Mouse (Mus musculus) neural tube, embryonic 14.5 days (tissue): ENCODE measurements around the gene Ago1. TPM values are rescaled to one million over a fixed set of nuclear protein-coding genes. Genes with fewer than 3 reads are reported as not detected.
A peak's percentile ranks its signal among the peaks of the same experiment; 100 is the strongest.

ENCODE experiments used
- ATAC-seq: fragments of 200-750 bp; cut with Nextera tagmentation; 2 replicates; pipeline ENCODE4 v1.8.0; 2017; ENCODE audit warnings: low read depth, mild to moderate bottlenecking, moderate TSS enrichment, moderate library complexity
- H3K27ac ChIP-seq: fragments of 300-500 bp; sonication (generic); 2 replicates; pipeline ENCODE4 v1.5.1; 2014; ENCODE audit warnings: low read depth, mild to moderate bottlenecking, control low read depth, low read length, moderate library complexity, mixed read lengths
- H3K27me3 ChIP-seq: fragments of 300-500 bp; sonication (generic); 2 replicates; pipeline ENCODE4 v1.6.1; 2014; ENCODE audit warnings: low read length; ENCODE audit not compliant: control insufficient read depth, insufficient read depth
- H3K36me3 ChIP-seq: fragments of 300-500 bp; sonication (generic); 2 replicates; pipeline ENCODE4 v1.6.1; 2014; ENCODE audit warnings: low read length, mixed read lengths; ENCODE audit not compliant: control insufficient read depth, insufficient read depth
- H3K4me1 ChIP-seq: fragments of 300-500 bp; sonication (generic); 2 replicates; pipeline ENCODE4 v1.6.1; 2014; ENCODE audit warnings: low read length; ENCODE audit not compliant: control insufficient read depth, insufficient read depth
- H3K4me2 ChIP-seq: fragments of 300-500 bp; sonication (generic); 2 replicates; pipeline ENCODE4 v1.6.1; 2014; ENCODE audit warnings: mild to moderate bottlenecking, low read depth, low read length, control low read depth
- H3K4me3 ChIP-seq: fragments of 300-500 bp; sonication (generic); 2 replicates; pipeline ENCODE4 v1.5.1; 2014; ENCODE audit warnings: low read depth, low read length, control low read depth, mixed read lengths
- H3K9ac ChIP-seq: fragments of 300-500 bp; sonication (generic); replicated peaks from 2 replicates; pipeline ENCODE4 v1.6.1; 2014; ENCODE audit warnings: low read depth, mild to moderate bottlenecking, control low read depth, low read length, mixed read lengths
- H3K9me3 ChIP-seq: fragments of 300-500 bp; sonication (generic); 2 replicates; pipeline ENCODE4 v1.6.1; 2016; ENCODE audit warnings: low read length; ENCODE audit not compliant: control insufficient read depth
- WGBS: fragments of 180-500 bp; shearing (Covaris S2); extraction: QIAGEN DNeasy Blood & Tissue Kit; methylation state at CpG from one replicate; pipeline ENCODE4 v1.1.7; 2014; 5-methylcytosine and 5-hydroxymethylcytosine counted together
- polyA plus RNA-seq: library from polyadenylated mRNA; unstranded; fragments of >200 nt; fragmentation: Nextera tagmentation; extraction: Ambion mirVana; gene quantifications from 2 replicates; pipeline ENCODE4 v1.2.1, GENCODE M21; 2014

Ago1 gene
- polyA plus RNA-seq, 1 experiment from 2014 or later: 18.8 TPM

DNA sequence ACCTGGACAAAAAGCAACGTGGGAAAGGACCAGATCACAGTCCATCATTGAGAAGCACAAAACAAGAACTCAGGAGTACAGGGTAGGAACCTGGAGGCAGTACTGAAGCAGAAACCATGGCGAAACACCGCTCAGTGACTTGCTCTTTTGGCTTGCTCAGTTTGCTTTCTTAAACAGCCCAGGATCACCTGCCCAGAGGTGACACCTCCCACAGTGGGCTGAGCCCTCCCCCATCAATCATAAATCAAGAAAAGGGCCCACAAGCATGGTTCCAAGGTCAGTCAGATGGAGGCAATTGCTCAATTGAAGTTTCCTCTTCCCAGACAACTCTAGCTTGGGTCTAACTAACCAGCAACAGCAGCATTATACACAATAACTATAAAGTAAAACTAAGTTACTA, 15.5 kb upstream of the Ago1 start:
- no peak overlapping the region for H3K4me3 ChIP-seq
- no peaks in the 10 kb centered on the region for H3K36me3 ChIP-seq
- no peak overlapping the region for H3K9ac ChIP-seq
- no peak overlapping the region for H3K4me2 ChIP-seq
- H3K27me3 ChIP-seq: no peaks in the 10 kb centered on the region
- WGBS: 89% methylated on average over 3 of the region's 3 CpGs
- no peak overlapping the region for H3K27ac ChIP-seq
- H3K4me1 ChIP-seq: no peaks in the 10 kb centered on the region
- H3K9me3 ChIP-seq: no peaks in the 10 kb centered on the region
- ATAC-seq: no peak

DNA sequence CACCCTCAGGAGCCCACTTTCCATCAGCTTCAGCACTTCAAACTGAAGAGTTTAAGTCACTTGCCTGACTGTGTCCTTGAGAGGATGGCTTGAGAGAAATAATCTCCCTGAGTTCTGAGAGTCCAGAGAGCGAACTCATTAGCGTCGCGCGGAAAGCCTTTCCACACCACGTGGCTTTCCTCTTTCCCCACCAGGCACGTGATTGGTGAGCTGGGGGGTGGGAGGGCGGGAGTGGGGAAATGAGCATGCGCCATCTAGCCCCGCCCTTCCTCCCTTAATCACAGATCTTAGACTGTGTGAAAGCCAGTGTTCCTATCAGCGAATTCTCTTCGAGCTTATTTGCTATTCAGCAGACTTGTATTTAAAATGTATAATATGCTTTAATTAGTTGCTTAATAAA, 14.6 kb upstream of the Ago1 start:
- no peak for ATAC-seq
- no peak overlapping the region for H3K4me3 ChIP-seq
- no peaks in the 10 kb centered on the region for H3K36me3 ChIP-seq
- no peak overlapping the region for H3K9ac ChIP-seq
- no peaks in the 10 kb centered on the region for H3K27me3 ChIP-seq
- H3K9me3 ChIP-seq: no peaks in the 10 kb centered on the region
- H3K4me2 ChIP-seq: no peak overlapping the region
- no peak overlapping the region for H3K27ac ChIP-seq
- H3K4me1 ChIP-seq: no peaks in the 10 kb centered on the region
- WGBS: 80% methylated on average over 12 of the region's 12 CpGs

DNA sequence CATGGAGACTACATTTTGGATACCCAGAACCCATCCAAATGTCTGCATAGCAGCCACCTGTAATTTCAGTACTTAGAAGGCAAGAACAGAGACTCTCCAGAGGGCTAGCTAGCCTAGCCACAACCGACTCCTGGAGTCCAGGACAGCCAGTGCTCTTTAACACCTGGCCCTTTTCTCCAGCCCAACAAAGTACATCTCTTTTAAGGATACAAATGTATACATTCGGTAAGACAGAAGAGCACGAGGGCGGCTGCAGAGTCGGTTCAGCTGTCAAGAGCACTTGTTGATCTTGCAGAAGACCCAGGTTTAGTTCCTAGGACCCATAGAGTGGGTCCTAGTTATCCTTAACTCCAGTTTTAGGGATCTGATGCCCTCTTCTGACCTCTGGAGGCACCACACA, 13.1 kb upstream of the Ago1 start:
- Histone ChIP-seq H3K36me3 (no peaks in the 10 kb centered on the region), H3K9me3 (no peaks in the 10 kb centered on the region), H3K4me1 (no peaks in the 10 kb centered on the region), H3K9ac (no peak overlapping the region), H3K27me3 (no peaks in the 10 kb centered on the region), H3K4me3 (no peak overlapping the region), H3K27ac (no peak overlapping the region), H3K4me2 (no peak overlapping the region)
- WGBS: 94% methylated on average over 5 of the region's 5 CpGs
- ATAC-seq: no peak

DNA sequence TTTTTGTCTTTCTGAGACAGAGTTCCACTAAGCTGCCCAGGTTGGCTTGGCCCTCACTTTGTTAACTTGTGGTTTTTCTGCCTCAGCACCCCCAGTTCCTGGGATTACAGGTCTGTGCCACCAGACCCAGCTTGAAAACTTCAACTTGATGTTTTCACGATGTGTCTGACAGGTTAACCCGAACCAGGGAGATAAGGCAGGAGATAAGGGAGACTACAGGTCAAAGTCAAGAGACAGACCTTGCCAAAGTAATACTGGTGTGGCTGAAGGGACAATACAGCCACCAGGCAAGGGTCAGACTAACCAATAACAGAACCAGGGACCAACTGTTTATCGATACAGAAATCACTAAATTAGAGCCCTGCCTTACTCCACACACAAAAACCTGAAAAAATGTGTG, 11.9 kb upstream of the Ago1 start:
- no peak for ATAC-seq
- Histone ChIP-seq H3K4me3 (no peak overlapping the region), H3K9me3 (no peaks in the 10 kb centered on the region), H3K4me2 (no peak overlapping the region), H3K9ac (no peak overlapping the region), H3K36me3 (no peaks in the 10 kb centered on the region), H3K4me1 (no peaks in the 10 kb centered on the region), H3K27me3 (no peaks in the 10 kb centered on the region), H3K27ac (no peak overlapping the region)
- 84% methylated on average over 3 of the region's 3 CpGs for WGBS

DNA sequence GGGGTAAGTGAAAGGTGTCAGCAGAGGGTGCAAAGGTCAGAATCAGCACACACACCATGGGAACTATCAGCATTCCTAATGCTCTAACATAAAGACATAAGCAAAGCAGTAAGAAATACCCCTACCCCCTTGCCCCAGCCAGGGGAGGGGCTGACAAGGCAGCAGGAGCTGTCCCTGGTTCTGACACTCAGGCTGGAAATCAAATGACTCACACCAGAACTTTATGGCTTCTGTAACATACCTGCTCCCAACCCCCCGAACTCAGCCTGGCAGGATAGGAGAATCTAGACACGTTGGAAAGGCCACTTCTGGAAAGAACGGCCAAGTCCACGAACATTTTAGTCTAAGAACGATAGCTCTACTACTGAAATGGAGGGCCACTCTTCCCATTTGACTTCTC, 4.6 kb upstream of the Ago1 start:
- H3K9ac ChIP-seq: no peak overlapping the region
- 52% methylated on average over 5 of the region's 5 CpGs for WGBS
- H3K36me3 ChIP-seq: no peaks in the 10 kb centered on the region
- H3K4me2 ChIP-seq: no peak overlapping the region
- no peak overlapping the region for H3K4me3 ChIP-seq
- H3K27ac ChIP-seq: no peak overlapping the region
- H3K9me3 ChIP-seq: no peaks in the 10 kb centered on the region
- no peaks in the 10 kb centered on the region for H3K4me1 ChIP-seq
- no peaks in the 10 kb centered on the region; the same call in 1 of the 2 replicates for H3K27me3 ChIP-seq
- ATAC-seq: no peak

DNA sequence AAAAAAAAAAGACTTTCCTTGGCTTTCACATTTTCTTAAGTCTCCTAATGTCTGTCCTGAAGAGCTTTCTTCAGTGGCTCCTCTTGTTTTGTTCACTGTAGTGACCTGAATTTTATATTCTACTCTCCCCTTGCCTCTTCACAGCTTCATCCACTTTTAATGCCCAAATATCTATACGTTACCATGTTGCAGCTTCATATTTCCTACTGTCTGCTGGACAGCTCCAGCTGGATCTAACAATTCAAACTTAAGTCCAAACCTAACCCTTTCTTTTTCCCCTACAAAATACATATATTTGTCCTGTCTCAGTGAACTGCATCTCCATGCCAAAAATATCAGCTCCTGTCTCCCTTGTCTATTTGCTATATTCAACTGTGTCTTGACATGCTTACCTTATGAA, 951 bp upstream of the Ago1 start:
- no peaks in the 10 kb centered on the region; the same call in 1 of the 2 replicates for H3K27me3 ChIP-seq
- H3K9me3 ChIP-seq: no peaks in the 10 kb centered on the region
- H3K4me2 ChIP-seq: no peak overlapping the region
- H3K27ac ChIP-seq: no peak overlapping the region
- H3K36me3 ChIP-seq: no peaks in the 10 kb centered on the region
- 71% methylated on average over 1 of the region's 1 CpGs for WGBS
- no peak for ATAC-seq
- H3K9ac ChIP-seq: no peak overlapping the region
- H3K4me3 ChIP-seq: no peak overlapping the region
- peaks cover 24% of the 10 kb centered on the region for H3K4me1 ChIP-seq

DNA sequence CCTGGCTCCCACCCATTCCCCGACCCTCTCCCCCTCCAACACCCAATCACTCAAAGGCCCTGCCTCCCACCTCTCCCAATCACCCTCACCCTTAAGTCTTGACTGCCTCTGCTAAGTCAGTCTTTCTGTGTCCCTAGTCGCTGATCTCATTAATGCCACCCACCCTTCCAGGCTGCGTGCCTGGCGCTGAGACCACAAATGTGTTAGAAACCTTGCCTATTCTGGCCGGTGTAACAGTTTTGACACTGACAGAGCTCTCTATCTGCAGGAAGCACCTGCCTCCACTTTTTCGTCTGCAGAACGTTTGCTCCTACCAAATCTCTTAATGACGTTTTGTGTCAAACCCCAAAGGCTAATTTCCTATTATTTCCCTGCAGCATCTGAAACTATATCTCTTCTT, 542 bp upstream of the Ago1 start:
- Histone ChIP-seq H3K27ac (peak overlapping the region; percentile 97), H3K4me1 (peaks cover 28% of the 10 kb centered on the region), H3K9ac (peak overlapping the region; percentile 97), H3K9me3 (no peaks in the 10 kb centered on the region), H3K27me3 (no peaks in the 10 kb centered on the region; the same call in 1 of the 2 replicates), H3K4me2 (peak overlapping the region; percentile 64), H3K4me3 (peak overlapping the region; percentile 94), H3K36me3 (no peaks in the 10 kb centered on the region)
- ATAC-seq: no peak
- 8% methylated on average over 8 of the region's 8 CpGs for WGBS

DNA sequence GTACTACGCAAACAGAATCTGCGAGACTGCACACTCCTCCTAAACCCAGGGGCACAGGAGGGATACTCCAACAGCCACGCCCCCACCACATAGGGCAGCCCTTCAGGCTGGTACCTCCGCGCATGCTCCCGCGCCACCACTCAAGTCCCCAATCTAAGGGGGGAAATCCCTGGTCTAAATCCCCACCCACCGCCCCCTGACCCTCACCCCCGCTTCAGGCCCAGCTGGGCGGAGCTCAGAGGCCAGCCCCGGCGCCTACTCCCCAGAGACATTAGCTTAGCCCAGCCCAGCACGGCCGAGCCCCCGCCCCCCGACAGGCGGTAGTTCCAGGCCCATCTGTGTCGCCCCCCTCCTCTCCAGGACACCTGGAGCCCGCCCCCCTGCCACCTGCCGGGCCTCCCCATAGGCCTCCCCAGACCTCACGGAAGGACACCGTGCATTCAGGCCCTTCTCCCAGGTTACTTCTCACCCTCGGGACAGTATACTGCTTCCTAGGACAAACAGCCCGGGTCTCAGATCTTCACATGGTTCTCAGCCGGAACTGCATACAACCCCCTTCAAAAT, 580 bp downstream of the Ago1 start:
- peaks cover 32% of the 10 kb centered on the region for H3K4me1 ChIP-seq
- peak overlapping the region; percentile 94 for H3K4me3 ChIP-seq

DNA sequence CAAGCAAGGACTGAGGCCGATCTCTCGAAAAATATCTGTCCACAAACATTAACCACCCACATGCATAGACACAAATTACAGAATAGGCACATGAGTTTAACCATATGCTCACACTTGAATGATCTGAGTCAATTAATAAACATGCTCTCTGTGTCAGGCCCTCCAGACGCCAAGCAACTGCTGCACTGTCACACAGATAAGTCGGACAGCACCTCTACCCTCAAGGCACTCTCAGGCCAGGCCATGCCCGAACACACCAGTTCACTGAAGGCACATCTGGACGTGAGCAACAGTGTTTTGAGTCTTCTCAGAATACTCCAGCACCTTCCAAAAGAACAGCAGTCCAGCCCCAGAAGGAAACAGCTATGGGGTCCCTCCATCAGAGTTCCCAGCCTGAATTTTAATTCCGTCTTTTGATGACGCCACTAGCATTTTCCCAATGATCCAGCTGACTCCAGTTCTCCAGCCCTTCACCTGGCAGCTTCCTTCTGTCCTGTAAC, 2.1 kb downstream of the Ago1 start:
- WGBS: 7% methylated on average over 8 of the region's 8 CpGs
- Histone ChIP-seq H3K4me3 (peak overlapping the region; percentile 23), H3K4me2 (peak overlapping the region; percentile 64), H3K9ac (peak overlapping the region; percentile 13; the same call in 1 of the 2 replicates), H3K36me3 (no peaks in the 10 kb centered on the region), H3K27me3 (no peaks in the 10 kb centered on the region; the same call in 1 of the 2 replicates), H3K4me1 (peaks cover 32% of the 10 kb centered on the region), H3K9me3 (no peaks in the 10 kb centered on the region), H3K27ac (peak overlapping the region; percentile 74)
- ATAC-seq: no peak

More for the DNA sequence above, 580 bp downstream of the Ago1 start:
- no peaks in the 10 kb centered on the region; the same call in 1 of the 2 replicates for H3K27me3 ChIP-seq
- H3K9ac ChIP-seq: peak overlapping the region; percentile 97
- peak overlapping the region; percentile 97 for H3K27ac ChIP-seq
- H3K9me3 ChIP-seq: no peaks in the 10 kb centered on the region
- H3K4me2 ChIP-seq: peak overlapping the region; percentile 64
- no peaks in the 10 kb centered on the region for H3K36me3 ChIP-seq
- WGBS: 1% methylated on average over 24 of the region's 25 CpGs
- ATAC-seq: peak; percentile 64
